ENCODE assay signal across 8 mouse cellular contexts in genomic region chr6:117878700-117879407, GRCm38 (mm10). TPM values are rescaled to one million over a fixed set of nuclear protein-coding genes. Genes with fewer than 3 reads are reported as not detected.
DNase-seq lines count a peak whose midpoint lies in the region; ATAC-seq and TF ChIP-seq lines count a peak whose summit lies in the region.

No protein-coding gene starts in this region.

- H3K36me3 ChIP-seq in forebrain, embryonic 10.5 days (replicated peaks) = no peaks in the 10 kb centered on the region
- H3K36me3 ChIP-seq in hindbrain, embryonic 15.5 days = no peaks in the 10 kb centered on the region
- H3K36me3 ChIP-seq in stomach, embryonic 15.5 days = no peaks in the 10 kb centered on the region

- H3K27me3 ChIP-seq in forebrain, embryonic 10.5 days (ENCODE audit: poor library complexity, severe bottlenecking) = no peaks in the 10 kb centered on the region
- H3K27me3 ChIP-seq in hindbrain, embryonic 15.5 days = no peaks in the 10 kb centered on the region
- no peaks in the 10 kb centered on the region for H3K27me3 ChIP-seq in stomach, embryonic 15.5 days (replicated peaks)

- peak overlapping the region; percentile 72 for H3K4me3 ChIP-seq in gastrocnemius, adult 2 months
- H3K4me3 ChIP-seq in forebrain, embryonic 10.5 days = peak overlapping the region; percentile 59
- H3K4me3 ChIP-seq in hindbrain, embryonic 15.5 days = peak overlapping the region; percentile 57
- peak overlapping the region; percentile 51 for H3K4me3 ChIP-seq in stomach, embryonic 15.5 days (replicated peaks)

- WGBS in forebrain, embryonic 10.5 days = 12% methylated on average over 26 of the region's 26 CpGs
- WGBS in hindbrain, embryonic 15.5 days = 12% methylated on average over 26 of the region's 26 CpGs
- WGBS in stomach, embryonic 15.5 days = 12% methylated on average over 26 of the region's 26 CpGs

- no peak for TF ChIP-seq CTCF in gastrocnemius, adult 2 months (IDR thresholded peaks at IDR 0.05)

- peak overlapping the region; percentile 100 for H3K27ac ChIP-seq in gastrocnemius, adult 2 months
- peak overlapping the region; percentile 99 for H3K27ac ChIP-seq in forebrain, embryonic 10.5 days
- peak overlapping the region; percentile 98 for H3K27ac ChIP-seq in hindbrain, embryonic 15.5 days (replicated peaks)
- peak overlapping the region; percentile 99 for H3K27ac ChIP-seq in stomach, embryonic 15.5 days

- no peaks in the 10 kb centered on the region for H3K9me3 ChIP-seq in forebrain, embryonic 10.5 days
- H3K9me3 ChIP-seq in hindbrain, embryonic 15.5 days = no peaks in the 10 kb centered on the region
- H3K9me3 ChIP-seq in stomach, embryonic 15.5 days = no peaks in the 10 kb centered on the region

- peaks cover 25% of the 10 kb centered on the region for H3K4me1 ChIP-seq in forebrain, embryonic 10.5 days
- peaks cover 14% of the 10 kb centered on the region for H3K4me1 ChIP-seq in hindbrain, embryonic 15.5 days (replicated peaks)
- H3K4me1 ChIP-seq in stomach, embryonic 15.5 days = no peaks in the 10 kb centered on the region

- peak; percentile 91 for DNase-seq in gastrocnemius, adult 2 months
- no peak for DNase-seq in gastrocnemius, postnatal 25 days
- DNase-seq in WW6 (ENCODE audit: low read depth, low spot score) = peak; percentile 84
- DNase-seq in forebrain, embryonic 10.5 days (ENCODE audit: extremely low spot score, low spot score) = peak; percentile 89
- peak; percentile 92 to 97 for DNase-seq in left cerebral cortex, postnatal 25 days (ENCODE audit: low spot score in 2 of 2)

- H3K9ac ChIP-seq in hindbrain, embryonic 15.5 days = peak overlapping the region; percentile 62
- H3K9ac ChIP-seq in stomach, embryonic 15.5 days = peak overlapping the region; percentile 45; the same call in 1 of the 2 replicates

- intact Hi-C loops in gastrocnemius, adult 2 months (cut with DNase I) = loop anchor here (5.0 kb wide), 1 partner anchor 38 kb away; no protein-coding TSS in a partner anchor
- intact Hi-C loops in left cerebral cortex, postnatal 25 days (cut with DNase I) = loop anchor here (1.0 to 2.0 kb wide), 3 partner anchors 27 to 38 kb away; partner anchors contain the start of gene Zfp637

- ATAC-seq in hindbrain, embryonic 15.5 days (ENCODE audit: low FRiP score, low read depth) = peak; percentile 92
- peak; percentile 80 for ATAC-seq in megakaryocyte-erythroid progenitor cell, adult 5-6 weeks (replicated peaks; ENCODE audit: low FRiP score, low TSS enrichment, poor library complexity, severe bottlenecking)
- ATAC-seq in stomach, embryonic 15.5 days (ENCODE audit: insufficient read depth, low FRiP score, low read depth) = peak; percentile 84

- peak overlapping the region; percentile 81 for H3K4me2 ChIP-seq in hindbrain, embryonic 15.5 days
- H3K4me2 ChIP-seq in stomach, embryonic 15.5 days = peak overlapping the region; percentile 65

RNA-seq across cellular contexts. Expression of gene Zfp239, which starts 17.0 kb away (rescaled TPM):
- under 1 TPM; 0.59 to 0.75 TPM for total RNA-seq in gastrocnemius, adult 2 months (2021)
- total RNA-seq in gastrocnemius, postnatal 25 days (2021) = under 1 TPM; 0.40 to 0.90 TPM
- polyA plus RNA-seq in forebrain, embryonic 10.5 days (2016; fragmentation: Nextera tagmentation; extraction: Ambion mirVana) = 13.6 and 14.8 TPM in 2 replicates
- 13.5 and 16.9 TPM in 2 replicates for polyA plus RNA-seq in hindbrain, embryonic 15.5 days (2015; fragmentation: Nextera tagmentation; extraction: Ambion mirVana)
- 10 to 100 TPM; 43.0 to 45.6 TPM for total RNA-seq in left cerebral cortex, postnatal 25 days (2021)
- 7.3 and 8.1 TPM in 2 replicates for total RNA-seq in megakaryocyte-erythroid progenitor cell, adult 5-6 weeks (2014; fragmentation: Nextera tagmentation)
- 2.4 and 21.7 TPM in 2 replicates for total RNA-seq in megakaryocyte-erythroid progenitor cell, adult 5-6 weeks (2017)
- polyA plus RNA-seq in stomach, embryonic 15.5 days (2015; fragmentation: Nextera tagmentation; extraction: Ambion mirVana) = 6.0 and 6.4 TPM in 2 replicates

RNA-seq across cellular contexts. Expression of gene Hnrnpf, which starts 21.3 kb away (rescaled TPM):
- total RNA-seq in gastrocnemius, adult 2 months (2021) = 100 to 1,000 TPM; 104 to 108 TPM
- 10 to 100 TPM; 94.4 to 97.4 TPM for total RNA-seq in gastrocnemius, postnatal 25 days (2021)
- 890 and 940 TPM in 2 replicates for polyA plus RNA-seq in forebrain, embryonic 10.5 days (2016; fragmentation: Nextera tagmentation; extraction: Ambion mirVana)
- polyA plus RNA-seq in hindbrain, embryonic 15.5 days (2015; fragmentation: Nextera tagmentation; extraction: Ambion mirVana) = 270 and 273 TPM in 2 replicates
- 100 to 1,000 TPM; 121 to 132 TPM for total RNA-seq in left cerebral cortex, postnatal 25 days (2021)
- total RNA-seq in megakaryocyte-erythroid progenitor cell, adult 5-6 weeks (2014; fragmentation: Nextera tagmentation) = 700 and 784 TPM in 2 replicates
- 1,626 and 1,721 TPM in 2 replicates for total RNA-seq in megakaryocyte-erythroid progenitor cell, adult 5-6 weeks (2017)
- polyA plus RNA-seq in stomach, embryonic 15.5 days (2015; fragmentation: Nextera tagmentation; extraction: Ambion mirVana) = 705 and 736 TPM in 2 replicates

RNA-seq across cellular contexts. Expression of gene Zfp637, which starts 37.9 kb away (rescaled TPM):
- total RNA-seq in gastrocnemius, adult 2 months (2021) = 10 to 100 TPM; 39.9 to 42.3 TPM
- total RNA-seq in gastrocnemius, postnatal 25 days (2021) = 10 to 100 TPM; 36.1 to 36.6 TPM
- 91.1 and 97.4 TPM in 2 replicates for polyA plus RNA-seq in forebrain, embryonic 10.5 days (2016; fragmentation: Nextera tagmentation; extraction: Ambion mirVana)
- 133 and 137 TPM in 2 replicates for polyA plus RNA-seq in hindbrain, embryonic 15.5 days (2015; fragmentation: Nextera tagmentation; extraction: Ambion mirVana)
- 10 to 100 TPM; 55.9 to 57.1 TPM for total RNA-seq in left cerebral cortex, postnatal 25 days (2021)
- 42.5 and 68.1 TPM in 2 replicates for total RNA-seq in megakaryocyte-erythroid progenitor cell, adult 5-6 weeks (2014; fragmentation: Nextera tagmentation)
- total RNA-seq in megakaryocyte-erythroid progenitor cell, adult 5-6 weeks (2017) = 36.5 and 38.9 TPM in 2 replicates
- polyA plus RNA-seq in stomach, embryonic 15.5 days (2015; fragmentation: Nextera tagmentation; extraction: Ambion mirVana) = 96.3 and 98.2 TPM in 2 replicates

RNA-seq across cellular contexts. Expression of gene Fxyd4, which starts 58.6 kb away (rescaled TPM):
- total RNA-seq in gastrocnemius, adult 2 months (2021) = not detected
- not detected for total RNA-seq in gastrocnemius, postnatal 25 days (2021)
- 2.0 and 2.5 TPM in 2 replicates for polyA plus RNA-seq in forebrain, embryonic 10.5 days (2016; fragmentation: Nextera tagmentation; extraction: Ambion mirVana)
- 2.4 and 3.9 TPM in 2 replicates for polyA plus RNA-seq in hindbrain, embryonic 15.5 days (2015; fragmentation: Nextera tagmentation; extraction: Ambion mirVana)
- not detected for total RNA-seq in left cerebral cortex, postnatal 25 days (2021)
- total RNA-seq in megakaryocyte-erythroid progenitor cell, adult 5-6 weeks (2014; fragmentation: Nextera tagmentation) = not detected in 2 replicates
- total RNA-seq in megakaryocyte-erythroid progenitor cell, adult 5-6 weeks (2017) = not detected in 2 replicates
- 2.7 and 2.9 TPM in 2 replicates for polyA plus RNA-seq in stomach, embryonic 15.5 days (2015; fragmentation: Nextera tagmentation; extraction: Ambion mirVana)

Comparison
In these comparisons a context has a peak if more than half of its experiments do, and no peak if none do; other contexts are left out.
1. RNA of gene Hnrnpf, which starts 21.3 kb away (total RNA-seq): 700 to 1,721 TPM in megakaryocyte-erythroid progenitor cell, adult 5-6 weeks; 121 to 132 TPM in left cerebral cortex, postnatal 25 days, 104 to 108 TPM in gastrocnemius, adult 2 months and 94.4 to 97.4 TPM in gastrocnemius, postnatal 25 days; every median in the first group is over 4 times any median in the second.
2. Peak in every context shown above with its lines, with median percentiles within 50 percentile points of each other: H3K27ac ChIP-seq, H3K4me3 ChIP-seq and ATAC-seq.